Mouse (Mus musculus): ENCODE measurements at regions not wholly inside any gene's neighbourhood (a gene's known extent, or its start where the extent isn't known, plus 50 kb on each side); places are given as distances from the start of the nearest gene placed in this dataset.

DNA sequence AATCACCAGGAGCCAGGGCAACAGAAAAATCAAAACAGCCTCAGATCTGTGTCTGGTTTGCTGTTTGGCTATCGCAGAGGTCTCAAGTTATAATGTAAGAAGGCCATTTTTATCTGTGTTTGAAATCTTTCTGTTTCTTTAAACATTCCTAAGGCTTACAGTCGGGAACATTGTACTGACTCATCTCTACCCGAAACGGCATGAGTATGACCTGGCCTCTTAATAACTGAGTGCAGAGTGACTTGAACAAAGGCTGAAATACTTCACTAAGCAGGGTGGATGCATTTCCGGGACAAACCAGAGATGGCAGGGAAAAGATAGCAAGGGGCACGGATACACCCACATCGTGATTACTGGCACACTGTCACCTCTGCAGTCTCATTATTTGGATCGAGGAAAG, 355.1 kb downstream of the Nedd1 start:
- no peak overlapping the region for H3K27ac ChIP-seq
- H3K9me3 ChIP-seq: no peaks in the 10 kb centered on the region
- H3K9ac ChIP-seq: no peak overlapping the region
- 85% methylated on average over 8 of the region's 8 CpGs for WGBS
- no peaks in the 10 kb centered on the region for H3K4me1 ChIP-seq (replicated peaks)
- ATAC-seq (ENCODE audit: low FRiP score): no peak
- H3K4me3 ChIP-seq: no peak overlapping the region
- H3K36me3 ChIP-seq: no peaks in the 10 kb centered on the region
- H3K27me3 ChIP-seq: no peaks in the 10 kb centered on the region
- H3K4me2 ChIP-seq: no peak overlapping the region

DNA sequence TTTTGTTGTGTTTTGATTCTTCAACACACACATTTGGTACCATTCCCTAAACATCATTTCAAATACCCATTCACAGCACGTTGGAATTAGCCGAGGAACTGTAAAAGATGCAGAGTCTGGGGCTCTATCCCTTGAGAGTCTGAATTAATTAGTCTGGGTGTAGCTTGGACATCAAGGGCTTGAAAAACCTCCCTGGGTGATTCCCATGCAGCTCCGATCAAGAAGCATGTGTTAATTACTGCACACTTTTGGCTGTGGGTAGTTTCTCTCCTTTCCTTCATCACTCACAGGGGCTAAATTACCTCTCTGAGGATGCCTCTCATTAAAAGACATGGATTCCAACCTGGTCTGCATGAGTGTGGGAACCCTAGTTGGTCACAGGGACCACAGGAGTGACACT, 365.5 kb downstream of the Nedd1 start:
- Histone ChIP-seq H3K27me3 (no peaks in the 10 kb centered on the region), H3K4me1 (replicated peaks) (peaks cover 5% of the 10 kb centered on the region), H3K9me3 (no peaks in the 10 kb centered on the region), H3K36me3 (no peaks in the 10 kb centered on the region), H3K4me2 (no peak overlapping the region), H3K9ac (no peak overlapping the region), H3K4me3 (no peak overlapping the region), H3K27ac (no peak overlapping the region)
- WGBS: 39% methylated on average over 3 of the region's 3 CpGs
- ATAC-seq (ENCODE audit: low FRiP score): no peak

DNA sequence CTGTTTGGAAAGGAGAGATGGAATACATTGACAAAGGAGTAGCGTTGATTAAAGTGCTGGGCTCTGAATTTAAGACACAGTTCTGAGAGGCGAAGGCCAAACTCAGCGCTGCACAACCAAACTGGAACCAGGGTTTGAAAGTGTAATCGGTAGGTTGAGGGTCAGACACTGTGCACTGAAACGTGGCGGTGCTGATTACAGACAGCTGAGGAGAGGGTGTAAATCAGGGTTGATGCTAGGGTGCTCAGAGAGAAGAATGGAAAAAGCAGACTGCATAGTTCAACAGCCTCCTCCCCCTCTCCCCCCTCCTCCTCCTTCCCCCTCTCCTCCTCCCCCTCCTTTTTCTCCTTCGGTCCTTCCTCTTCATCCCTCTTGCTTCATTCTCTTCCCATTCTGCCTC, 373.2 kb downstream of the Nedd1 start:
- 54% methylated on average over 6 of the region's 7 CpGs for WGBS
- H3K9me3 ChIP-seq: no peaks in the 10 kb centered on the region
- H3K4me3 ChIP-seq: no peak overlapping the region
- no peak overlapping the region for H3K27ac ChIP-seq
- no peak for ATAC-seq (ENCODE audit: low FRiP score)
- H3K4me1 ChIP-seq (replicated peaks): peaks cover 12% of the 10 kb centered on the region
- no peaks in the 10 kb centered on the region for H3K36me3 ChIP-seq
- no peak overlapping the region for H3K4me2 ChIP-seq
- no peak overlapping the region for H3K9ac ChIP-seq
- no peaks in the 10 kb centered on the region for H3K27me3 ChIP-seq

DNA sequence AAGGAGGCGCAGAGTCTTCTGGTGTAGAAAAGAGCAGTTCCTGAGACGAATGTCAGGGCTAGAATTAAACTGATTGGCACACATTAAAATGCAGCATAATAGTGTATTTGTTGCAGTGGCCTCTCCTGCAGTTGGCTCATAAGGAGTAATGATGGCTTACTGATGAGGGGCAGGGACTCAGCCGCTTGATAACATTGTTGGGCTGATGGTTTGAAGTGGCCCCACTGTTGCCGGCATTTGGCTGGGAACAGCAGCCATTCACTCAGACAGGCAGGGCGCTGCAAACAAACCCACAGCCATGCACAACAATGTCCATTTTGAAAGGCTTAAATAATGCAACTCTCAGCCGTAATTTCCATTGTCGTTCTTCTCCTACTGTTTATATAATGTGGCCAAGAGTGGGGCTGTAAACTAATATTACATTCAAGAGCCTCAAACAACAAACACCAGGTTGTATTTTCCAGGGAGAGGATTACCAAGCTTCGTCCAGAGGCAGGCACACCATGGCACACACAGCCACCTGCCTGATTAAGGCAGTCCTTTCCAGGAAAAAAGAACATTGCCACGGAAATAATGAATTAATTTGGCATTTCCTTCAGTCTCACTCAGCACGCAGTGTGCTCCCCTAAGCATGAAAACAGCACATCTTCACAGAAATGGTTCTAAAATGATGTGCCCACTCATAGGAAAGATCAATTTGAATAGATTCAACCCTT, 374.1 kb downstream of the Nedd1 start:
- Histone ChIP-seq H3K4me1 (replicated peaks) (peaks cover 12% of the 10 kb centered on the region), H3K27ac (no peak overlapping the region), H3K4me2 (no peak overlapping the region), H3K9ac (no peak overlapping the region), H3K9me3 (no peaks in the 10 kb centered on the region), H3K27me3 (no peaks in the 10 kb centered on the region), H3K36me3 (no peaks in the 10 kb centered on the region), H3K4me3 (no peak overlapping the region)
- 47% methylated on average over 10 of the region's 10 CpGs for WGBS
- ATAC-seq (ENCODE audit: low FRiP score): no peak

DNA sequence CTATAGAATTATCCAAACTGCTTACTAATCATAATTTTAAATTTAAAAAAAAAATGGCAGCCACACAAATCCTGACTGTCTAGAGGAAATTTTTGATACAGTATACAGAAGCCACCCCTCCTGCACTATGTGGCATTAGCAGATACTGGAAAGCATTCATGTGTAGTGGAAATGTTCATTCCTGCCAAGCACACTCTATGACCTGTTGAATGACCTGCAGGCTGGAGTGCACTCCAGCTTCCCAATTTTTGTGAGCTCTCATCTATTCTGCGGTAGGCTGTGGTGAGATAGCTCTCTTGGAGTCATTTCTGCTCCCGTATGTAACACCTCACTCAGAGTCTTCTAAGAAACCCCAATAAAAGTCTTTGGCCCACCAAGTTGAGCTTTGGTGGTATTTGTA, 382.5 kb downstream of the Nedd1 start:
- H3K9me3 ChIP-seq: no peaks in the 10 kb centered on the region
- H3K27me3 ChIP-seq: no peaks in the 10 kb centered on the region
- H3K9ac ChIP-seq: no peak overlapping the region
- H3K36me3 ChIP-seq: no peaks in the 10 kb centered on the region
- no peaks in the 10 kb centered on the region for H3K4me1 ChIP-seq (replicated peaks)
- H3K4me3 ChIP-seq: no peak overlapping the region
- no peak for ATAC-seq (ENCODE audit: low FRiP score)
- no peak overlapping the region for H3K4me2 ChIP-seq
- 99% methylated on average over 2 of the region's 2 CpGs for WGBS
- no peak overlapping the region for H3K27ac ChIP-seq

DNA sequence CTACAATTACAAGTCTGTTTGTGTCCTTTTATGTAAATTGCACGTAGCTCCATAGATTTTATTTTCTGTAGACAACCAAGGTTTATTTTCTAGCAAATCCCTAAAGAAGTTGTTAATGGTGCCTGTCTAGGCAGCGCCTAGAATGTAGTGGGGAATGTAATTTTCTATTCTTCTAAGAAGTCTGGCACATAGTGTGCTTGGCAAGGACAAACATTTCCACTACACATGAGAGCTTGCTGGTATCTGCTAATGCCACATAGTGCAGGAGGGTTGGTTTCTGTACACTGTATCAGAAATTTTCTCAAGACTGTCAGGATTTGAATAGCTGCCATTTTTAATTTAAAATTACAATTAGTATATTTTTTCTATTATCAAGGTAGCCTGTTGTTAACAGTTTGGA, 385.3 kb downstream of the Nedd1 start:
- Histone ChIP-seq H3K27me3 (no peaks in the 10 kb centered on the region), H3K36me3 (no peaks in the 10 kb centered on the region), H3K4me3 (no peak overlapping the region), H3K9me3 (no peaks in the 10 kb centered on the region), H3K4me2 (no peak overlapping the region), H3K4me1 (replicated peaks) (peaks cover 19% of the 10 kb centered on the region), H3K27ac (no peak overlapping the region), H3K9ac (no peak overlapping the region)
- ATAC-seq (ENCODE audit: low FRiP score): no peak
- 82% methylated on average over 2 of the region's 2 CpGs for WGBS

DNA sequence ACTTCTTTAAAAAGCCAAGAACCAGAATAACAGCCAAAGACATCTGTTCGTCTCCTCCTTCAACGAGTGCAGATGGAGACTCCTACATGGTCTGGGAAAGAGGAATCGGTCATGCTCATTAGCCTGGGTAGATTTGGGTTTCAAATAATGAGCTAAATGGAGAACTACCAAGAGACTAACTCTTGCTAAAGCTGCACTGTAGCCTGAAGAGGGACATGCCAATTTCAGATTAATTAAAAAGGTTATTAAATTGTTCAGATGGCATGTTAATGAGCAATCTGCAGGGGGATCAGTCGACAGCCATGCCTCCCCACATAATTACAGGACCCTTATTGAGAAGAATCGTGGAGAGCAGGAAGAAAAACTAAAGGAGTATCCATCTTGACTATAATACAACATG, 386.1 kb downstream of the Nedd1 start:
- WGBS: 46% methylated on average over 5 of the region's 5 CpGs
- no peak overlapping the region for H3K9ac ChIP-seq
- ATAC-seq (ENCODE audit: low FRiP score): no peak
- H3K4me1 ChIP-seq (replicated peaks): peaks cover 19% of the 10 kb centered on the region
- H3K4me2 ChIP-seq: no peak overlapping the region
- H3K36me3 ChIP-seq: no peaks in the 10 kb centered on the region
- H3K27me3 ChIP-seq: no peaks in the 10 kb centered on the region
- no peak overlapping the region for H3K27ac ChIP-seq
- H3K9me3 ChIP-seq: no peaks in the 10 kb centered on the region
- H3K4me3 ChIP-seq: no peak overlapping the region

DNA sequence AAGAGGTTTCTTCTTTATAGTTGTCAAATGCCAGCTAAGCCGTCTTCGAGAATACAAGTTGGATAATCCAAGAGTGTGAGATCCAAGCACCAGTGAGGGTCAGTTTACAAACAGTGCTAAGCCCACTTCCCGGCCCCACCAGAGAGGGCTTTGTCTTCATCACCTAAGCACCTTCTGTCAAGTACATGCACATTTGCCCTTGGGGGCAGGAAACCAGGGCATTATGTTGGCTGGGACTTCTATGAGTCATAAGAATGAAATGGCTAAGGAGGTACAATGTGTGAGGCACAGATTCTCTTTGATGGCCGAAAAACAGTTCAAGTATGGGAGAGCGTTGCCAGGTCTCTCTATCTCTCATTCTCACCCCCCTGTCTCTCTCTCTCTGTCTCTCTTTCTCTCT, 387.1 kb downstream of the Nedd1 start:
- Histone ChIP-seq H3K4me3 (no peak overlapping the region), H3K36me3 (no peaks in the 10 kb centered on the region), H3K4me1 (replicated peaks) (peaks cover 19% of the 10 kb centered on the region), H3K9me3 (no peaks in the 10 kb centered on the region), H3K9ac (no peak overlapping the region), H3K27ac (no peak overlapping the region), H3K27me3 (no peaks in the 10 kb centered on the region), H3K4me2 (no peak overlapping the region)
- no peak for ATAC-seq (ENCODE audit: low FRiP score)
- WGBS: 84% methylated on average over 5 of the region's 5 CpGs

DNA sequence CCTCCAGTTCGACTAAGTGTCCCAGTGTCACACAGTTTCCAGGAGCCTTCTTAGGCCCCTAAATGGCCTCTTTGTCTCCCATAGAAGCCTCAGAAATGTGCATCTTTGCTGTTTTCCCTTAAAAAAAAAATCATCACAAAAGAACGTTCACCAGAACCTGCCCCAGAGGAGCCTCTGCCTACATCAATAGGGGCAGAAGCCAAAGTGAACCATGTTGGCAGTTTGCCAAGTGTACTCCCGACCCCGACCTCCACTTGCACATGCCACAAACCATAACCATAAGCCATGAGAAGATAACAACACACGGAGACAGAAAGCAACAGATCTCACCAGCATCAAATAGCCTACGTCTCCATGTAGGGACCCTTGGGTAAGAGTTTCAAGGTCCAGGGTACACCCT, 388.4 kb downstream of the Nedd1 start:
- Histone ChIP-seq H3K27ac (peak overlapping the region; percentile 78), H3K9me3 (no peaks in the 10 kb centered on the region), H3K9ac (no peak overlapping the region), H3K4me1 (replicated peaks) (peaks cover 19% of the 10 kb centered on the region), H3K4me3 (no peak overlapping the region), H3K36me3 (no peaks in the 10 kb centered on the region), H3K4me2 (no peak overlapping the region), H3K27me3 (no peaks in the 10 kb centered on the region)
- no peak for ATAC-seq (ENCODE audit: low FRiP score)
- 23% methylated on average over 6 of the region's 6 CpGs for WGBS

DNA sequence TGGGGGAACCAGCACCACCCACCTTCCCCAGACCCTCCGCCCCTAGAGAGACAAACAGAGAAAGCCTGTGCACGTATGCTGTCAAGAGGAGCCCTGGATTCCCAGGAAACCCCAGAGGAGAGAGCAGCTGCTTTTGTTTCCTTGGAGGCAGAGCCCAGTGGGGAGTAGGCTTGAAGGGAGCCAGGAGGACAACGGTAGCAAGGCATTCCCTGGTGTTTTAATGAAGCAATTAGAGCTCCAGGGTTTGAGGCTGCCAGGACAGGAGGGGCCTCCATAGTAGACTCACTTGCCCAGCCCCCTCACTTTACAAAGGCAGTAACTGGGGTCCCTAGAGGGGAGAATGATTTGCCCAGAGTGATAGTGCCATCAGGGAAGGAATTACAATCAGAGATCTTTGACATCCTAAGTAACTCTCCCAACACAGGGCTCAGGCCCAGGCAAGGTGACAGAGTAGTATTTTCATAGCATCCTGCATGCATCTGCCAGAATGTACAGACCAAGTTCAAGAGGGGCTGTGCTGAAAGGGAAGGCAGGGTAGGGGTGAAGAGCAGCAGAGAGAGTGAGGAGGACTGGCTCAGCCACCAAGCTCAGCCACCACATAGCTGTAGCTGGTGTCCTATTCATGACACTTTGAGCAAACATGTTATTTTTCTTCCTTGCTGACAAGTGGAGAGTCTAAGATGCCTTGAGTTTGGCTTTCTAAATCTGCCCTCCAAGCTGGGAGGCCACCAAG, 389.0 kb downstream of the Nedd1 start:
- no peak overlapping the region; the same call in 1 of the 2 replicates for H3K9ac ChIP-seq
- H3K4me3 ChIP-seq: no peak overlapping the region
- H3K4me1 ChIP-seq (replicated peaks): peaks cover 19% of the 10 kb centered on the region
- peak; percentile 82 for ATAC-seq (ENCODE audit: low FRiP score)
- no peaks in the 10 kb centered on the region for H3K27me3 ChIP-seq
- no peaks in the 10 kb centered on the region for H3K36me3 ChIP-seq
- peak overlapping the region; percentile 78 for H3K27ac ChIP-seq
- 2% methylated on average over 3 of the region's 3 CpGs for WGBS
- H3K9me3 ChIP-seq: no peaks in the 10 kb centered on the region
- no peak overlapping the region for H3K4me2 ChIP-seq

DNA sequence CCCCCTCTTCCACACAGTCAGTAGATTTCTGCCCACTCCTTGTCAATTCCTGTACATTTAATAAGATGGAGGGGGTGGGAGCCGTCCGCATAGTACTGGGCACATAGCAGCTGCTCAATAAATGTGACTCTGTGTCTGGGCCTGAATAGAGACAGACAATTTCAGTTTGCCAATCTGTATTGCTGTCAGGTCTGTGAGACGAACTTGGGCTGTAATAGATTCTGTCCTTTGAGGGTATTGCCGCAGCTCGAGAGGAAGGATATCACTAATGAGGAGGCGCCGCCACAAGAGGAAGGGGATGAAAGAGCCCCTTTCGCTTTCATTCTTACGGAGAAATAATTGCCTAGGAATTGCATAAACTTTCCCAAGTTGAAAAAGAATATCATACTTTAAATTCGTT, 392.1 kb downstream of the Nedd1 start:
- Histone ChIP-seq H3K9ac (no peak overlapping the region), H3K4me1 (replicated peaks) (peaks cover 19% of the 10 kb centered on the region), H3K36me3 (no peaks in the 10 kb centered on the region), H3K4me2 (no peak overlapping the region), H3K27ac (no peak overlapping the region), H3K9me3 (no peaks in the 10 kb centered on the region), H3K4me3 (no peak overlapping the region), H3K27me3 (no peaks in the 10 kb centered on the region)
- WGBS: 60% methylated on average over 10 of the region's 10 CpGs
- ATAC-seq (ENCODE audit: low FRiP score): no peak

DNA sequence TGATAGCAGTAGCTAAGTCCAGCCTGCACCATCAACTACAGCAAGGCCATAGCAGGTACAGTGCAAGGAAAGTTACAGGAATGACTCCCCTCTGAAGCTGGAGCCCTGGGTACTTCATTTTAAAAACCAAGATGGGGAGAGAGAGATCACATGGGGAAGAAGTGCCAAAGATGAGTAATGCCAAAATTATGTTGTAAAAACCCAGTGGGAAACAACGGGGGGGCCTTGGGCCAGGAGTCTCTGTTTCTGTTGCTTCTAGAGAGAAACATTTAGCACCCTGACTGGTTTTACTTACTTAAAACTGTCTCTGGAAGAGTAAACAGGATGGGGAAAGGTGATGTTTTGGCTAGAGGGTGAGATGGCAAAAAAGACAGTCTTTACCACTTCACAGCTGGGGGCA, 392.6 kb downstream of the Nedd1 start:
- 91% methylated on average over 1 of the region's 1 CpGs for WGBS
- peaks cover 19% of the 10 kb centered on the region for H3K4me1 ChIP-seq (replicated peaks)
- ATAC-seq (ENCODE audit: low FRiP score): no peak
- no peak overlapping the region for H3K4me3 ChIP-seq
- no peak overlapping the region for H3K27ac ChIP-seq
- no peak overlapping the region for H3K4me2 ChIP-seq
- H3K36me3 ChIP-seq: no peaks in the 10 kb centered on the region
- no peaks in the 10 kb centered on the region for H3K27me3 ChIP-seq
- H3K9ac ChIP-seq: no peak overlapping the region
- no peaks in the 10 kb centered on the region for H3K9me3 ChIP-seq

All from hindbrain, embryonic 13.5 days (tissue).